Mouse (Mus musculus) midbrain, embryonic 16.5 days (tissue): Measurements from ENCODE around the gene Gm37240. TPM values are rescaled to one million over a fixed set of nuclear protein-coding genes. Genes with fewer than 3 reads are reported as not detected.
"Not testable (repeated sequence)": the region's sequence is repeated elsewhere in the genome, so short reads cannot be mapped to it uniquely, and the experiment has no call there.

Source experiments
- ATAC-seq: fragments of 200-750 bp; cut with Nextera tagmentation; 2 replicates; pipeline ENCODE4 v1.8.0; 2017; ENCODE audit warnings: moderate TSS enrichment
- H3K27ac ChIP-seq: fragments of 300-500 bp; sonication (generic); 2 replicates; pipeline ENCODE4 v1.5.1; 2014; ENCODE audit warnings: mild to moderate bottlenecking, low read length, mixed read lengths
- H3K27me3 ChIP-seq: fragments of 300-500 bp; sonication (generic); 2 replicates; pipeline ENCODE4 v1.6.1; 2014; ENCODE audit warnings: low read depth, low read length, mixed read lengths; ENCODE audit not compliant: control insufficient read depth, insufficient read depth
- H3K36me3 ChIP-seq: fragments of 300-500 bp; sonication (generic); 2 replicates; pipeline ENCODE4 v1.6.1; 2014; ENCODE audit warnings: mild to moderate bottlenecking, low read length, moderate library complexity, mixed read lengths; ENCODE audit not compliant: control insufficient read depth, insufficient read depth
- H3K4me1 ChIP-seq: fragments of 300-500 bp; sonication (generic); 2 replicates; pipeline ENCODE4 v1.6.1; 2014; ENCODE audit warnings: mild to moderate bottlenecking, low read length, mixed read lengths; ENCODE audit not compliant: control insufficient read depth, insufficient read depth
- H3K4me2 ChIP-seq: fragments of 300-500 bp; sonication (generic); 2 replicates; pipeline ENCODE4 v1.6.1; 2014; ENCODE audit warnings: mild to moderate bottlenecking, low read length, mixed read lengths
- H3K4me3 ChIP-seq: fragments of 300-500 bp; sonication (generic); 2 replicates; pipeline ENCODE4 v1.5.1; 2014; ENCODE audit warnings: low read depth, mild to moderate bottlenecking, low read length, moderate library complexity, mixed read lengths
- H3K9ac ChIP-seq: fragments of 300-500 bp; sonication (generic); 2 replicates; pipeline ENCODE4 v1.6.1; 2014; ENCODE audit warnings: low read depth, low read length, mixed read lengths
- H3K9me3 ChIP-seq: fragments of 300-500 bp; sonication (generic); replicated peaks from 2 replicates; pipeline ENCODE4 v1.6.1; 2014; ENCODE audit warnings: mild to moderate bottlenecking, low read length, mixed read lengths; ENCODE audit not compliant: control insufficient read depth, poor library complexity, severe bottlenecking
- WGBS: fragments of 180-500 bp; shearing (Covaris S2); extraction: QIAGEN DNeasy Blood & Tissue Kit; methylation state at CpG from one replicate; pipeline ENCODE4 v1.1.7; 2014; 5-methylcytosine and 5-hydroxymethylcytosine counted together
- polyA plus RNA-seq: library from polyadenylated mRNA; unstranded; fragments of >200 nt; fragmentation: Nextera tagmentation; extraction: Ambion mirVana; gene quantifications from 2 replicates; pipeline ENCODE4 v1.2.1, GENCODE M21; 2015

Gm37240 gene
- polyA plus RNA-seq, 1 experiment from 2014 or later = 0.26 TPM

DNA sequence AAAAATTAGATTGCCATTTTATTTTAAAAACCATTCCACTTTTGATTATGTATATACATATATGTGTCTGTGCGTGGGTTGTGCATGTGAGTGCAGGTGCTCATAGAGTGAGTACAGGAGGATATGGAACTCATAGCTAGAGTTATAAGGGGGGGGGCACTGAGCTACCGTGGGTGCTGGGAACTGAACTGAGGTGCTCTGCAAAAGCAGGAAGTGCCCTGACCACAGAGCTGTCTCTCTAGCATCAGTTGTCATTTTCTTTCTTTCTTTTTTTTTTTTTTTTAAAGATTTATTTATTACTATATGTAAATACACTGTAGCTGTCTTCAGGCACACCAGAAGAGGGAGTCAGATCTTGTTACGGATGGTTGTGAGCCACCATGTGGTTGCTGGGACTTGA lies 1025.5 kb downstream of the Gm37240 start:
- ATAC-seq = not testable (repeated sequence)
- WGBS = 97% methylated on average over 3 of the region's 3 CpGs

GRCm38 (mm10) chr3:84860669-84861068 lies 1026.6 kb downstream of the Gm37240 start:
- Histone ChIP-seq H3K36me3 (no peaks in the 10 kb centered on the region), H3K9me3 (no peaks in the 10 kb centered on the region), H3K4me2 (no peak overlapping the region), H3K27ac (no peak overlapping the region), H3K27me3 (no peaks in the 10 kb centered on the region), H3K9ac (no peak overlapping the region), H3K4me3 (no peak overlapping the region), H3K4me1 (no peaks in the 10 kb centered on the region)
- ATAC-seq = no peak
- WGBS = 96% methylated on average over 1 of the region's 1 CpGs

More for the DNA sequence above, 1025.5 kb downstream of the Gm37240 start:
- H3K4me2 ChIP-seq, H3K27ac ChIP-seq, H3K9ac ChIP-seq, H3K4me1 ChIP-seq, H3K4me3 ChIP-seq, H3K9me3 ChIP-seq, H3K27me3 ChIP-seq, H3K36me3 ChIP-seq: not testable (repeated sequence)

DNA sequence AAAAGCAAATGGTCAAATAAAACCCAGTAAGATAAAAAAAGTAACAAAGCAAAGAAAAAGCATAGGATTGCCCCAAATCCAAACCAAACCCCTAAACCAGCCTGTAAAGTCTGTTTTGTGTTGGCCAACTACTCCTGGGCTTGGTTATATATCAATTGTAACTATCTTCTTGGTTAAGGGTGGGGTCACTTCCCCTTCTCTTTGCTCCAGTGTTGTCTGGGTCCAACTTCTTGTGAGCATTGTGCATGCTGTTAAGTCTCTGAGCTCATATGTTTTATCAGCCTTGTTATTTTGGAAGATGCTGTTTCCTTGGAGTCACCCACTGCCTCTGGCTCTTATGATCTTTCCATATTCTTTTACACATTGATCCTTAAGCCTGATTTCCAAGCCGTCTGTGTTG lies 1032.9 kb downstream of the Gm37240 start:
- Histone ChIP-seq H3K9me3 (no peaks in the 10 kb centered on the region), H3K36me3 (no peaks in the 10 kb centered on the region), H3K4me3 (no peak overlapping the region), H3K27ac (no peak overlapping the region), H3K27me3 (no peaks in the 10 kb centered on the region), H3K9ac (no peak overlapping the region), H3K4me1 (no peaks in the 10 kb centered on the region), H3K4me2 (no peak overlapping the region)
- no peak for ATAC-seq
- WGBS = 76% methylated on average over 1 of the region's 1 CpGs

- Histone ChIP-seq H3K4me3 (no peak overlapping the region), H3K36me3 (no peaks in the 10 kb centered on the region), H3K27ac (no peak overlapping the region), H3K27me3 (no peaks in the 10 kb centered on the region), H3K9me3 (no peaks in the 10 kb centered on the region), H3K4me2 (no peak overlapping the region), H3K9ac (no peak overlapping the region), H3K4me1 (no peaks in the 10 kb centered on the region)
- WGBS = 90% methylated on average over 7 of the region's 7 CpGs
- ATAC-seq = no peak
Measured at GRCm38 (mm10) chr3:84852877-84853276, 1034.4 kb downstream of the Gm37240 start.

- Histone ChIP-seq H3K27ac (no peak overlapping the region), H3K4me1 (no peaks in the 10 kb centered on the region), H3K9ac (no peak overlapping the region), H3K4me2 (no peak overlapping the region), H3K36me3 (no peaks in the 10 kb centered on the region), H3K27me3 (no peaks in the 10 kb centered on the region), H3K9me3 (no peaks in the 10 kb centered on the region), H3K4me3 (no peak overlapping the region)
- 85% methylated on average over 1 of the region's 1 CpGs for WGBS
- no peak for ATAC-seq
Measured at GRCm38 (mm10) chr3:84851801-84852200, 1035.5 kb downstream of the Gm37240 start.

DNA sequence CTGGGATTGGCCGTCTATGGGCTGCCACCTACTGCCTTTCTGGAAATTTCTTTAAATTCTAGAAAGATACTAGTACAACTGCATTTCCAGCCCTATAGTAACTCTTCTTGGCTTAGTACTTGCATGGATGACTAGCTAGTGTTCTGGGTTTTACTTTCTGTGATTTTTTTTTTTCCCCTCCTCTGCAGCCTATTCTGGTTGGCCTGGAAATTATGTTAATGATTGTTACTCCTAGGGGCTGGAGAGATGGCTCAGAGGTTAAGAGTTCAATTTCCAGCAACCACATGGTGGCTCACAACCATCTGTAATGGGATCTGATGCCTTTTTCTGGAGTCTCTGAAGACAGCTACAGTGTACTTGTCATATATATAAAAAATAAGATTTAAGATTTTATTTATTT lies 1036.9 kb downstream of the Gm37240 start:
- no peaks in the 10 kb centered on the region for H3K36me3 ChIP-seq
- no peaks in the 10 kb centered on the region for H3K9me3 ChIP-seq
- no peaks in the 10 kb centered on the region for H3K4me1 ChIP-seq
- H3K9ac ChIP-seq = no peak overlapping the region
- H3K4me3 ChIP-seq = no peak overlapping the region
- no peak overlapping the region for H3K4me2 ChIP-seq
- ATAC-seq = no peak
- H3K27ac ChIP-seq = no peak overlapping the region
- H3K27me3 ChIP-seq = no peaks in the 10 kb centered on the region
- WGBS = 92% methylated on average over 1 of the region's 1 CpGs

DNA sequence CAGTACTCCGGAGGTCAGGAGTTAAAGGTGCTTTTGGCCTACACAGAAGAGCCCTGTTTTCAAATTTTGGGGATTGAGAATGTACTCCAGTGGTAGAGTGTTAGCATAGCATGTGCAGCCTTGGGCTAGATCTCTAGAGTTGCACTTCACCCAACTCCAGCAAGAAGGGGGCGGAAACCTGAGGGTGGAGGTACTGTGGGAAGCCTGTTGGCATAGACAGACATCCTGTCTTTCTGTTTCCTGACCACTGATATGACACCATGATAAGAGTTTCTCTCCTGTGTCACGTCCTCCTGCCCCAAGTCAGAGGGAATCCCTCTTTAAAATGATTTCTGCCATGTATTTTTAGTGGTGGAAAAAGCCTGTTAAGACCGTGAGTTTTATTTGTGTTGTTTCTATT lies 1038.5 kb downstream of the Gm37240 start:
- Histone ChIP-seq H3K4me3 (no peak overlapping the region), H3K27me3 (no peaks in the 10 kb centered on the region), H3K9ac (no peak overlapping the region), H3K9me3 (no peaks in the 10 kb centered on the region), H3K4me1 (no peaks in the 10 kb centered on the region), H3K27ac (no peak overlapping the region), H3K36me3 (no peaks in the 10 kb centered on the region), H3K4me2 (no peak overlapping the region)
- WGBS = 88% methylated on average over 4 of the region's 4 CpGs
- ATAC-seq = no peak

DNA sequence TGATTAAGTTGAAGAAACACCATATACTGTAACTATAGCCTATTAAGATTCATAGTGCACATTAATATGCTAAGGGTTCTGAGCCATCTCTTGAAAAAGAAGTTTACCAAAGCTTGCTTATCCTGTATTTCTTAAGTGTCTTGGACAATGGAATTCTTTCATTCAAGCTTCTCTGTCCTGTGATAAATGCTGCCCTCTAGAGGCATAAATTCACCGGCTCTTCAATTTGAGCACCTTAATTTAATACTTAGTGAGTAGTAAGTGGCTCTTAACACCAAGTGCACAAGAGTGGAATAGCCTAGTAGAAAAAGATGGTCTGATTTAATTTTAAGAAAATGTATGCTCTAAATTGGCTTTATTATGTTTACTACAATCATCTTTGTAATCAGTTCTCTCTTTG lies 1043.7 kb downstream of the Gm37240 start:
- Histone ChIP-seq H3K4me1 (no peaks in the 10 kb centered on the region), H3K9me3 (no peaks in the 10 kb centered on the region), H3K4me2 (no peak overlapping the region), H3K9ac (no peak overlapping the region), H3K27ac (no peak overlapping the region), H3K27me3 (no peaks in the 10 kb centered on the region), H3K36me3 (no peaks in the 10 kb centered on the region), H3K4me3 (no peak overlapping the region)
- 32% methylated on average over 1 of the region's 1 CpGs for WGBS
- no peak for ATAC-seq

- Histone ChIP-seq H3K27ac (no peak overlapping the region), H3K27me3 (no peaks in the 10 kb centered on the region), H3K9me3 (no peaks in the 10 kb centered on the region), H3K4me3 (no peak overlapping the region), H3K4me1 (no peaks in the 10 kb centered on the region), H3K4me2 (no peak overlapping the region), H3K9ac (no peak overlapping the region), H3K36me3 (no peaks in the 10 kb centered on the region)
- WGBS = 94% methylated on average over 2 of the region's 2 CpGs
- no peak for ATAC-seq
Measured at GRCm38 (mm10) chr3:84842793-84843192, 1044.5 kb downstream of the Gm37240 start.

DNA sequence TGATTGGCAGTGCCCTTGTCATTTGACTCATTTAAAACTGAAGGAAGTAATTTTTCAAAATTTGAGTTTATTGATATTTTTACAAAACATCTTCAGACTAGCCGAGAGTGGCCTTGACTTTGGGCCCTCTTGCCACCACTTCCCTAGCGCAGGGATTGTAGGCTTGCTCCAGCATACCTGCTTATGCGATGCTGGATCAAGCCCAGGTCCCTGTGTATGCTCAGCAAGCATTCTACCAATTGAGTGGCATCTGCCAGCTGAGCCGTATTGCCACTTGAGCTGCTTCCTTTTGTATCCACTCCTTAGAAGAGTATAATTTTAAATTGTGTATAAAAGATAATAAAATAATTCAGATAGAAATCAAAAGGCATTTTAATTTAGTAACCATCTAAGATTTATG lies 1046.0 kb downstream of the Gm37240 start:
- Histone ChIP-seq H3K27me3 (no peaks in the 10 kb centered on the region), H3K4me2 (no peak overlapping the region), H3K27ac (no peak overlapping the region), H3K9ac (no peak overlapping the region), H3K9me3 (no peaks in the 10 kb centered on the region), H3K4me1 (no peaks in the 10 kb centered on the region), H3K4me3 (no peak overlapping the region), H3K36me3 (no peaks in the 10 kb centered on the region)
- ATAC-seq = no peak
- WGBS = 88% methylated on average over 4 of the region's 4 CpGs
